Mouse (Mus musculus) mature B cell (primary cell): Measurements from ENCODE around the gene Olfr1036.
"Not testable (repeated sequence)": the region's sequence is repeated elsewhere in the genome, so short reads cannot be mapped to it uniquely, and the experiment has no call there.

Source experiments
- in situ Hi-C: fragments of 300-500 bp; cut with MboI; formaldehyde crosslinking; loops from 2 replicates; pipeline ENCODE4 v1.14.3; 2019

The Olfr1036 gene

GRCm38 (mm10) chr2:86073692-86074091 is at the start of gene Olfr1036:
Olfr1036 (plus strand) TSS chr2:86073992.
- in situ Hi-C loops = not testable (repeated sequence)

- in situ Hi-C loops = no loop called here
Observed at GRCm38 (mm10) chr2:86045561-86045960, 28.2 kb upstream of the Olfr1036 start, which contains the start of gene Olfr1034. Olfr1034 (plus strand) TSS chr2:86045861.

- in situ Hi-C loops = not testable (repeated sequence)
Observed at GRCm38 (mm10) chr2:86050777-86051176, 23.0 kb upstream of the Olfr1036 start.

GRCm38 (mm10) chr2:86063766-86064165 is 10.0 kb upstream of the Olfr1036 start:
- in situ Hi-C loops = not testable (repeated sequence)

GRCm38 (mm10) chr2:86070189-86070588 is 3.6 kb upstream of the Olfr1036 start:
- in situ Hi-C loops = no loop called here

- in situ Hi-C loops = not testable (repeated sequence)
Observed at GRCm38 (mm10) chr2:86080478-86080877, 6.7 kb downstream of the Olfr1036 start.

GRCm38 (mm10) chr2:86087285-86087684 is 13.5 kb downstream of the Olfr1036 start, which contains the start of gene Olfr1037:
Olfr1037 (minus strand) TSS chr2:86087385.
- in situ Hi-C loops = no loop called here
